Mouse (Mus musculus) lung, embryonic 16.5 days (tissue): ENCODE measurements around the gene Notch1. TPM values are rescaled to one million over a fixed set of nuclear protein-coding genes. Genes with fewer than 3 reads are reported as not detected.

Experiments used
- ATAC-seq: fragments of 200-750 bp; cut with Nextera tagmentation; 2 replicates; pipeline ENCODE4 v1.8.0; 2017; ENCODE audit warnings: low read depth, mild to moderate bottlenecking, moderate library complexity
- H3K27ac ChIP-seq: fragments of 300-500 bp; sonication (generic); 2 replicates; pipeline ENCODE4 v1.5.1; 2014; ENCODE audit warnings: mild to moderate bottlenecking, control low read depth, low read length
- H3K27me3 ChIP-seq: fragments of 300-500 bp; sonication (generic); 2 replicates; pipeline ENCODE4 v1.6.1; 2014; ENCODE audit warnings: low read depth, low read length, mixed read lengths; ENCODE audit not compliant: control insufficient read depth, insufficient read depth
- H3K36me3 ChIP-seq: fragments of 300-500 bp; sonication (generic); 2 replicates; pipeline ENCODE4 v1.6.1; 2014; ENCODE audit warnings: low read length; ENCODE audit not compliant: control insufficient read depth, insufficient read depth
- H3K4me1 ChIP-seq: fragments of 300-500 bp; sonication (generic); replicated peaks from 2 replicates; pipeline ENCODE4 v1.6.1; 2014; ENCODE audit warnings: low read length, mixed read lengths; ENCODE audit not compliant: control insufficient read depth, insufficient read depth
- H3K4me2 ChIP-seq: fragments of 300-500 bp; sonication (generic); 2 replicates; pipeline ENCODE4 v1.6.1; 2014; ENCODE audit warnings: low read depth, low read length, control low read depth
- H3K4me3 ChIP-seq: fragments of 300-500 bp; sonication (generic); 2 replicates; pipeline ENCODE4 v1.5.1; 2014; ENCODE audit warnings: mild to moderate bottlenecking, low read length, control low read depth
- H3K9ac ChIP-seq: fragments of 300-500 bp; sonication (generic); 2 replicates; pipeline ENCODE4 v1.6.1; 2014; ENCODE audit warnings: low read length, control low read depth
- H3K9me3 ChIP-seq: fragments of 300-500 bp; sonication (generic); 2 replicates; pipeline ENCODE4 v1.6.1; 2016; ENCODE audit warnings: low read length; ENCODE audit not compliant: control insufficient read depth
- WGBS: fragments of 180-500 bp; shearing (Covaris S2); extraction: QIAGEN DNeasy Blood & Tissue Kit; methylation state at CpG from one replicate; pipeline ENCODE4 v1.1.7; 2014; 5-methylcytosine and 5-hydroxymethylcytosine counted together
- polyA plus RNA-seq: library from polyadenylated mRNA; unstranded; fragments of >200 nt; fragmentation: Nextera tagmentation; extraction: Ambion mirVana; gene quantifications from 2 replicates; pipeline ENCODE4 v1.2.1, GENCODE M21; 2015

The Notch1 gene
- polyA plus RNA-seq, 1 experiment from 2014 or later = 20.5 TPM

- WGBS = 56% methylated on average over 4 of the region's 4 CpGs
- no peak for ATAC-seq
- H3K36me3 ChIP-seq = 0 out of 2 replicates have a peak, but pooled peaks cover 2% of the 10 kb centered on the region
- peak overlapping the region; percentile 4; the same call in 1 of the 2 replicates for H3K4me3 ChIP-seq
- peak overlapping the region; percentile 45 for H3K27ac ChIP-seq
- peaks cover 80% of the 10 kb centered on the region for H3K4me1 ChIP-seq
- peak overlapping the region; percentile 29 for H3K9ac ChIP-seq
- peak overlapping the region; percentile 74 for H3K4me2 ChIP-seq
- H3K9me3 ChIP-seq = no peaks in the 10 kb centered on the region
- H3K27me3 ChIP-seq = no peaks in the 10 kb centered on the region
Measured at GRCm38 (mm10) chr2:26500027-26500598, 16.4 kb downstream of the Notch1 start.

GRCm38 (mm10) chr2:26498694-26499093 lies 17.8 kb downstream of the Notch1 start:
- Histone ChIP-seq H3K4me3 (no peak overlapping the region), H3K27ac (peak overlapping the region; percentile 90), H3K4me1 (peaks cover 84% of the 10 kb centered on the region), H3K27me3 (no peaks in the 10 kb centered on the region), H3K9ac (0 out of 2 replicates have a peak overlapping the region, but pooled peaks have one; percentile 4), H3K36me3 (0 out of 2 replicates have a peak, but pooled peaks cover 2% of the 10 kb centered on the region), H3K9me3 (no peaks in the 10 kb centered on the region), H3K4me2 (no peak overlapping the region; the same call in 1 of the 2 replicates)
- ATAC-seq = no peak
- WGBS = 47% methylated on average over 8 of the region's 8 CpGs

- Histone ChIP-seq H3K27me3 (no peaks in the 10 kb centered on the region), H3K9me3 (no peaks in the 10 kb centered on the region), H3K4me3 (no peak overlapping the region), H3K4me1 (peaks cover 91% of the 10 kb centered on the region), H3K4me2 (peak overlapping the region; percentile 28), H3K27ac (peak overlapping the region; percentile 90), H3K9ac (0 out of 2 replicates have a peak overlapping the region, but pooled peaks have one; percentile 4), H3K36me3 (0 out of 2 replicates have a peak, but pooled peaks cover 2% of the 10 kb centered on the region)
- WGBS = 46% methylated on average over 11 of the region's 11 CpGs
- ATAC-seq = no peak
Measured at GRCm38 (mm10) chr2:26497861-26498533, 18.5 kb downstream of the Notch1 start.

GRCm38 (mm10) chr2:26496451-26496850 lies 20.0 kb downstream of the Notch1 start:
- Histone ChIP-seq H3K4me3 (no peak overlapping the region), H3K9me3 (no peaks in the 10 kb centered on the region), H3K27ac (peak overlapping the region; percentile 90), H3K36me3 (0 out of 2 replicates have a peak, but pooled peaks cover 2% of the 10 kb centered on the region), H3K27me3 (no peaks in the 10 kb centered on the region), H3K4me2 (no peak overlapping the region), H3K4me1 (peaks cover 100% of the 10 kb centered on the region), H3K9ac (no peak overlapping the region)
- peak; percentile 53 for ATAC-seq
- 70% methylated on average over 3 of the region's 3 CpGs for WGBS

GRCm38 (mm10) chr2:26495701-26496100 lies 20.8 kb downstream of the Notch1 start:
- no peaks in the 10 kb centered on the region for H3K9me3 ChIP-seq
- no peak overlapping the region for H3K4me2 ChIP-seq
- H3K4me1 ChIP-seq = peaks cover 99% of the 10 kb centered on the region
- H3K9ac ChIP-seq = 0 out of 2 replicates have a peak overlapping the region, but pooled peaks have one; percentile 6
- H3K36me3 ChIP-seq = no peaks in the 10 kb centered on the region
- H3K27ac ChIP-seq = peak overlapping the region; percentile 90; the same call in 1 of the 2 replicates
- no peak for ATAC-seq
- no peaks in the 10 kb centered on the region for H3K27me3 ChIP-seq
- no peak overlapping the region for H3K4me3 ChIP-seq
- 55% methylated on average over 2 of the region's 2 CpGs for whole genome bisulfite sequencing

- Histone ChIP-seq H3K36me3 (no peaks in the 10 kb centered on the region), H3K9ac (peak overlapping the region; percentile 13; the same call in 1 of the 2 replicates), H3K4me2 (no peak overlapping the region), H3K4me1 (peaks cover 99% of the 10 kb centered on the region), H3K27me3 (no peaks in the 10 kb centered on the region), H3K27ac (peak overlapping the region; percentile 90), H3K9me3 (no peaks in the 10 kb centered on the region), H3K4me3 (no peak overlapping the region)
- 46% methylated on average over 5 of the region's 5 CpGs for WGBS
- ATAC-seq = no peak
Measured at GRCm38 (mm10) chr2:26494991-26495390, 21.5 kb downstream of the Notch1 start.

- no peaks in the 10 kb centered on the region for H3K36me3 ChIP-seq
- peak overlapping the region; percentile 13; the same call in 1 of the 2 replicates for H3K9ac ChIP-seq
- peaks cover 99% of the 10 kb centered on the region for H3K4me1 ChIP-seq
- H3K4me3 ChIP-seq = no peak overlapping the region
- WGBS = 7% methylated on average over 7 of the region's 7 CpGs
- ATAC-seq = no peak
- H3K9me3 ChIP-seq = no peaks in the 10 kb centered on the region
- no peak overlapping the region; the same call in 1 of the 2 replicates for H3K4me2 ChIP-seq
- H3K27me3 ChIP-seq = no peaks in the 10 kb centered on the region
- H3K27ac ChIP-seq = peak overlapping the region; percentile 90
Measured at GRCm38 (mm10) chr2:26494396-26494795, 22.1 kb downstream of the Notch1 start.

- peak; percentile 41 for ATAC-seq
- Histone ChIP-seq H3K4me1 (peaks cover 99% of the 10 kb centered on the region), H3K27ac (peak overlapping the region; percentile 90), H3K9ac (peak overlapping the region; percentile 3), H3K4me3 (0 out of 2 replicates have a peak overlapping the region, but pooled peaks have one; percentile 2), H3K36me3 (no peaks in the 10 kb centered on the region), H3K27me3 (no peaks in the 10 kb centered on the region), H3K9me3 (no peaks in the 10 kb centered on the region), H3K4me2 (peak overlapping the region; percentile 45)
- 21% methylated on average over 9 of the region's 9 CpGs for WGBS
Measured at GRCm38 (mm10) chr2:26493021-26493781, 23.3 kb downstream of the Notch1 start.
